Mouse (Mus musculus) brain, embryonic 14.5 days (tissue): ENCODE measurements at regions not wholly inside any gene's neighbourhood (a gene's known extent, or its start where the extent isn't known, plus 50 kb on each side); places are given as distances from the start of the nearest gene placed in this dataset.
A peak's percentile ranks its signal among the peaks of the same experiment; 100 is the strongest.

Source experiments
- DNase-seq: peaks from one replicate; pipeline ENCODE4 v3.0.0-alpha.2; 2011; ENCODE audit warnings: low read depth
- CTCF ChIP-seq: fragments of 200-500 bp; IDR thresholded peaks from 2 replicates; pipeline ENCODE4 v1.5.1; 2012; ENCODE audit warnings: inconsistent platforms, mild to moderate bottlenecking, moderate library complexity, borderline replicate concordance; ENCODE audit not compliant: insufficient read depth, insufficient read length; ENCODE audit errors: extremely low read depth
- POLR2A ChIP-seq: fragments of 200-500 bp; IDR thresholded peaks from 2 replicates; pipeline ENCODE4 v1.6.1; 2012; ENCODE audit warnings: mild to moderate bottlenecking, inconsistent platforms, borderline replicate concordance; ENCODE audit not compliant: poor library complexity, insufficient read depth, insufficient read length, severe bottlenecking; ENCODE audit errors: extremely low read depth

GRCm38 (mm10) chr15:24906957-24907356, 506.6 kb downstream of the Basp1 start:
- peak; percentile 81 for DNase-seq
- TF ChIP-seq CTCF: no peak
- no peak for TF ChIP-seq POLR2A

GRCm38 (mm10) chr15:24878846-24879245, 534.7 kb downstream of the Basp1 start:
- TF ChIP-seq POLR2A (no peak), CTCF (no peak)
- DNase-seq: peak; percentile 51

- no peak for TF ChIP-seq CTCF
- no peak for TF ChIP-seq POLR2A
- DNase-seq: peak; percentile 88
Measured at GRCm38 (mm10) chr15:24877711-24878598, 535.6 kb downstream of the Basp1 start.

- TF ChIP-seq CTCF (no peak), POLR2A (no peak)
- peak; percentile 76 for DNase-seq
Measured at GRCm38 (mm10) chr15:24876157-24876731, 537.3 kb downstream of the Basp1 start.

- no peak for TF ChIP-seq POLR2A
- TF ChIP-seq CTCF: no peak
- DNase-seq: no peak
Measured at GRCm38 (mm10) chr15:24840271-24840670, 573.3 kb downstream of the Basp1 start.

GRCm38 (mm10) chr15:24838390-24838789, 575.2 kb downstream of the Basp1 start:
- no peak for TF ChIP-seq CTCF
- no peak for TF ChIP-seq POLR2A
- no peak for DNase-seq

GRCm38 (mm10) chr15:24827881-24828280, 585.7 kb downstream of the Basp1 start:
- TF ChIP-seq CTCF (no peak), POLR2A (no peak)
- DNase-seq: no peak

GRCm38 (mm10) chr15:24827259-24827658, 586.3 kb downstream of the Basp1 start:
- TF ChIP-seq CTCF: no peak
- TF ChIP-seq POLR2A: no peak
- DNase-seq: no peak

- TF ChIP-seq CTCF (no peak), POLR2A (no peak)
- DNase-seq: peak; percentile 37
Measured at GRCm38 (mm10) chr15:24796836-24797235, 616.7 kb downstream of the Basp1 start.

- DNase-seq: no peak
- TF ChIP-seq CTCF: no peak
Measured at GRCm38 (mm10) chr15:24793381-24793780, 620.2 kb downstream of the Basp1 start.

GRCm38 (mm10) chr15:24786336-24786735, 627.2 kb downstream of the Basp1 start:
- TF ChIP-seq POLR2A: no peak
- TF ChIP-seq CTCF: no peak
- DNase-seq: no peak

- no peak for TF ChIP-seq POLR2A
- TF ChIP-seq CTCF: no peak
- DNase-seq: peak; percentile 37
Measured at GRCm38 (mm10) chr15:24778234-24778633, 635.3 kb downstream of the Basp1 start.

- TF ChIP-seq POLR2A (no peak), CTCF (no peak)
- DNase-seq: peak; percentile 70
Measured at GRCm38 (mm10) chr15:24751480-24752157, 661.9 kb downstream of the Basp1 start.

- DNase-seq: peak; percentile 70
Measured at GRCm38 (mm10) chr15:24743240-24743639, 670.3 kb downstream of the Basp1 start.

GRCm38 (mm10) chr15:24725170-24725569, 688.4 kb downstream of the Basp1 start:
- TF ChIP-seq CTCF (no peak), POLR2A (no peak)
- no peak for DNase-seq

More at GRCm38 (mm10) chr15:24743240-24743639, 670.3 kb downstream of the Basp1 start:
- TF ChIP-seq POLR2A: no peak
- TF ChIP-seq CTCF: no peak
